Mouse (Mus musculus) bone marrow, adult 2 months (tissue): ENCODE data around the gene Tas2r144. TPM values are rescaled to one million over a fixed set of nuclear protein-coding genes. Genes with fewer than 3 reads are reported as not detected.

Experiments used
- H3K27ac ChIP-seq: fragments of 200-500 bp; 2 replicates; pipeline ENCODE4 v1.5.1; 2012; ENCODE audit warnings: low read depth, mild to moderate bottlenecking, control low read depth, inconsistent platforms, low read length; ENCODE audit not compliant: control insufficient read depth, poor library complexity, insufficient read depth
- H3K4me1 ChIP-seq: fragments of 200-500 bp; 2 replicates; pipeline ENCODE4 v1.6.1; 2011; ENCODE audit warnings: low read length; ENCODE audit not compliant: control insufficient read depth, insufficient read depth
- H3K4me3 ChIP-seq: fragments of 200-500 bp; replicated peaks from 2 replicates; pipeline ENCODE3; 2011; ENCODE audit warnings: mild to moderate bottlenecking, low read depth, low read length, control low read depth; ENCODE audit not compliant: control insufficient read depth
- CTCF ChIP-seq: fragments of 200-500 bp; IDR thresholded peaks from 2 replicates; pipeline ENCODE4 v1.5.1; 2011; ENCODE audit warnings: low read length, control low read depth; ENCODE audit not compliant: control insufficient read depth, insufficient read depth
- POLR2A ChIP-seq: fragments of 200-500 bp; IDR thresholded peaks from 2 replicates; pipeline ENCODE4 v1.6.1; 2011; ENCODE audit warnings: low read depth, mild to moderate bottlenecking, control low read depth, low read length, borderline replicate concordance; ENCODE audit not compliant: control insufficient read depth
- WGBS: fragments of 180-500 bp; shearing (Covaris S2); methylation state at CpG from one replicate; pipeline ENCODE4 v1.1.7; 2018; 5-methylcytosine and 5-hydroxymethylcytosine counted together
- polyA plus RNA-seq: library from polyadenylated mRNA; stranded (reverse); fragments of >200 nt; gene quantifications from 2 replicates; pipeline ENCODE4 v1.2.4, GENCODE M21; 2011; ENCODE audit warnings: low replicate concordance; ENCODE audit not compliant: missing spikeins, insufficient read depth, insufficient read length

The Tas2r144 gene
- polyA plus RNA-seq, 1 experiment, result not detected

DNA sequence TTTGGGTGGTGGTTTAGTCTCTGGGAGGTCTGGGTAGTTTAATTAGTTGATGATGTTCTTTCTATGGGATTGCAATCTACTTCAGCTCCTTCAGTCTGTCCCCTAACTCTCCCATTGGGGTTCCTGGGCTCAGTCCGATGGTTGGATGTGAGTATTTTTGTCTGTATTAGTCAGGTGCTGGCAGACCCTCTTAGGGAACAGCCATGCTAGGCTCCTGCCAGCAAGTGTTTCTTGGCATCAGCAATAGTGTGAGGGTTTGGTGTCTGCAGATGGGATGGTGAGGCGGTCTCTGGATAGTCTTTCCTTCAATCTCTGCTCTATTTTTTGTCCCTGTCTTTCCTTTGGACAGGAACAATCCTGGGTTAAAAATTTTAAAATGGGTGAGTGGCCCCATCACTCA is 38.0 kb downstream of the Tas2r144 start:
- 76% methylated on average over 2 of the region's 2 CpGs for WGBS
- Histone ChIP-seq H3K27ac (no peak overlapping the region), H3K4me1 (no peaks in the 10 kb centered on the region), H3K4me3 (no peak overlapping the region)
- TF ChIP-seq POLR2A (no peak), CTCF (no peak)

DNA sequence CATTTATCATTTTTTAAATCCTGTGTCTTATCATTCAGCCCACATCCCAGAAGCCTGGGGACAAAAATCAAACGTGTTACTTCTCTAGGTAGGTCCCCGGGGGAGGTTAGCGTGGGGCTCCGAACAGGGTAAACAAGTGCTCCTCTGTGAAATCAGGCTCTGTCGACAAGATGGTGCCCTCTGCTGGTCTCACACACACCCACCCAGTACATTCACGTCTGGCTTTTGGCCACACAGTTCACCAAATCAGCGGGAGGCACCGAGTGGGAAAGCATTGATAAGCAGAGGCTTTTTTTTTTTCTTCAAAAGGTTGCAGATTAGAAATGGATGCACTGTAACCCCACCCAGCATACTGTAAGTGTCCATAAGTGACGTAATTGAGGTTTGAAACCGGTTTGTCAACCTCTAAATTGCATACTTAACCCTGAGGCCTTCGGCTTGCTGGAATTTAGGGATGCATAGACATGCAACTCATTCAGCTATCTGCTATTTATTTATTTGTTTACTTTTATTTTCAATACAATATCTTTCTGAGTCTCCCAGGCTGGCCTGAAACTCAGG is 42.3 kb downstream of the Tas2r144 start:
- H3K27ac ChIP-seq, result no peak overlapping the region
- WGBS, result 11% methylated on average over 11 of the region's 11 CpGs
- TF ChIP-seq CTCF (peak; percentile 82), POLR2A (no peak)
- H3K4me1 ChIP-seq, result no peaks in the 10 kb centered on the region
- no peak overlapping the region for H3K4me3 ChIP-seq

DNA sequence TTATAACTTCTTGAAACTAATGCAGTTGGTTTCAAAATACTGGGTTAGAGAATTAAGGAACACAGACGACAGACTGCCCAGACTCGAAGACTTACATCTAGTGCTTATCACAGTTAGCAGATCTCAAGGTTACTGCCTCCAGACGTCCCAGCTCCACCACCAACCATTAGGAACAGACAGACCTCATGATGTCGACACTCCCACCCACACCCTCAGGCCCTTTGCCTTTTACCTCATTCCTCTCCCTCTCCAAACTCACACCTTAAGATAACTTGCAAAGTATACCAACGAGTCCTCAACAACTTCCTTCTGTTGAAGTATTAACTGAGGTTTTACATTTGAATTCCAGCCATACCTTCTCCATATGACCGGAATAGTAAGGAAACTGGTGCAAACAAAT is 45.3 kb downstream of the Tas2r144 start:
- Histone ChIP-seq H3K27ac (no peak overlapping the region), H3K4me3 (no peak overlapping the region), H3K4me1 (no peaks in the 10 kb centered on the region)
- 19% methylated on average over 6 of the region's 6 CpGs for WGBS
- TF ChIP-seq CTCF, result no peak
- no peak for TF ChIP-seq POLR2A

DNA sequence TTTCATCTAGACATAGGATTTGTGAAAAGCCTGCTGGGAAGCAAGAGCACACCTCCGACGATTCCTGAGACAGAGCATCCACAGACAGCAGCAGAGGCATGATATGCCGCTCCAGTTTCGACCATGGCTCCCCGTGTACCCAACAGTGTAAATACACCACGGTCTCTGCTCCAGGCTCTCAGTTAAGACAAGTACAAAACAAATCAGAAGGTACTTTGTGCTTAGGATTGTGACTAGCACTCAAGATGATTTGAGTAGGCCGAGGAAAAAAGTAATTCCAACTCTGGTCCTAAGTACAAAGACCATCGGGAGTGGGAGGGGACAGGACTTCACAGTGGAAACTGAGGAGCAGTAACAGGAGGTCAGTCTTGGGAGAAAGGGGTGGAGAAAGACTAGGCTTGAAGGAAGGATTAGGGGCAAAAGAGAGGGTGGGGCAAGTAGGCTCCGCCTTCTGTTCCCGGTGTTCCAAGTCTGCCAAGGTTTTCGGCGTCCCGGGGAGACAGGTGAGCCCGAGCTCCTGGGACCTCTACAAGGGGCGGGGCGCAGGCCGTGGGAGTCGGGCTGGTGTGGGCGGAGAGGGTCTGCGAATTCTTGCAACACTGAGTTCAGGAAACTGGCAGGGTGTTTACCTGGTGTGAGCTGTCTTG is 46.5 kb downstream of the Tas2r144 start, which contains the start of gene Tmem139:
TSS of gene Tmem139 (plus strand) at position 447 of the 647 bp plus-strand sequence.
- Histone ChIP-seq H3K4me1 (no peaks in the 10 kb centered on the region), H3K27ac (no peak within 1 kb of the TSS), H3K4me3 (no peak within 1 kb of the TSS)
- TF ChIP-seq POLR2A (no peak), CTCF (no peak)
- whole genome bisulfite sequencing, result 73% methylated on average over 20 of the region's 20 CpGs

DNA sequence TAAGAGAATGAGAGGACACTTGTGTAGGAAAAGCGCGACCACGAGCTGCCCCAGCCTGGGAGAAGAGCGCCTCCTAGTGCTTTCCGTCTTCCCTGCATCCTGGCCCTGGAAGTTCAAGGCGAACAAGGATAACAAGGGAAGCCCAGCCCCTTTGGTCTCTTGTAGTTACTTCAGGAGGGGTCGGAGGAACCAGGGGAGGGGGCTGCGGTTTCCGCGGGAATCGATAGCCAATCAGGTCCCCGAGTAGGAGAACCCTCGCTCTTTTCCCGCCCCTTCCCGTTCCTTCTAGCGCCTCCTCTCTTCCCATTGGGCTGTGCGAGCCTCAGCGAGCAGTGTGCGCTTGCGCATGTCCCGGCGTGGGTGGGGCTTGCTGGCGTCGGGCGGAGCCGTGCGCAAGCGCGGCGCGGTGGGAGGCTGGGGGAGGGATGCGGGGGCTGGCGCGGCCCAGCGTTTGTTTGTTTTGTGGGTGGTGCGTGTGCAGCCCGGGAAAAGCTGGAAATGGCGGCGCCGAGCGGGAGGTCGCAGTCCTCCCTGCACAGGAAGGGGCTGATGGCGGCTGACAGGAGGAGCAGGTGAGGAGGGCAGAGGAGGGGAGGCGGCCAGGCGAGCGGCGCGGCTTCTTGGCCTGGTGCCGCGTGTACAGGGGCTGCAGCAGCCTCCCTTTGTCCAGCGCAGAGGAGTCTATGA is 49.6 kb downstream of the Tas2r144 start, which contains the start of gene Casp2:
TSS of gene Casp2 (plus strand) at position 360 of the 687 bp plus-strand sequence.
- TF ChIP-seq CTCF, result peak; percentile 73
- TF ChIP-seq POLR2A, result peak; percentile 54; the same call in 1 of the 2 replicates
- WGBS, result under 1% methylated on average over 51 of the region's 51 CpGs
- peak within 1 kb of the TSS; percentile 83 for H3K4me3 ChIP-seq
- peak within 1 kb of the TSS; percentile 81 for H3K27ac ChIP-seq
- H3K4me1 ChIP-seq, result no peaks in the 10 kb centered on the region

Other genes starting within 250 kb of the Tas2r144 start
- not detected in 2 replicates for gene Sval3, start 247.2 kb upstream of the Tas2r144 start, polyA plus RNA-seq
- not detected in 2 replicates for gene Sva, start 176.9 kb upstream of the Tas2r144 start, polyA plus RNA-seq
- not detected in 2 replicates for gene Tas2r139, start 74.4 kb upstream of the Tas2r144 start, polyA plus RNA-seq
- gene Gstk1, start 30.6 kb downstream of the Tas2r144 start, polyA plus RNA-seq, result 1.3 and 8.3 TPM in 2 replicates
- not detected in 2 replicates for gene Tmem139, start 46.6 kb downstream of the Tas2r144 start, polyA plus RNA-seq
- 20.9 and 27.5 TPM in 2 replicates for gene Casp2, start 49.7 kb downstream of the Tas2r144 start, polyA plus RNA-seq
- 2.1 and 4.2 TPM in 2 replicates for gene Clcn1, start 71.4 kb downstream of the Tas2r144 start, polyA plus RNA-seq
- gene Fam131b, start 109.3 kb downstream of the Tas2r144 start, polyA plus RNA-seq, result 0.85 TPM in 1 of 2 replicates, not detected in the other
- 90.3 and 169 TPM in 2 replicates for gene Zyx, start 134.3 kb downstream of the Tas2r144 start, polyA plus RNA-seq
- not detected in 2 replicates for gene Epha1, start 157.9 kb downstream of the Tas2r144 start, polyA plus RNA-seq
- gene Tas2r143, start 184.9 kb downstream of the Tas2r144 start, polyA plus RNA-seq, result not detected in 2 replicates
- gene Tas2r135, start 190.1 kb downstream of the Tas2r144 start, polyA plus RNA-seq, result not detected in 2 replicates
- gene Tas2r126, start 219.2 kb downstream of the Tas2r144 start, polyA plus RNA-seq, result not detected in 2 replicates
- gene Olfr458, start 249.9 kb downstream of the Tas2r144 start, polyA plus RNA-seq, result not detected in 2 replicates